16 mouse cellular contexts compared by ENCODE assay signal in the genomic region with DNA sequence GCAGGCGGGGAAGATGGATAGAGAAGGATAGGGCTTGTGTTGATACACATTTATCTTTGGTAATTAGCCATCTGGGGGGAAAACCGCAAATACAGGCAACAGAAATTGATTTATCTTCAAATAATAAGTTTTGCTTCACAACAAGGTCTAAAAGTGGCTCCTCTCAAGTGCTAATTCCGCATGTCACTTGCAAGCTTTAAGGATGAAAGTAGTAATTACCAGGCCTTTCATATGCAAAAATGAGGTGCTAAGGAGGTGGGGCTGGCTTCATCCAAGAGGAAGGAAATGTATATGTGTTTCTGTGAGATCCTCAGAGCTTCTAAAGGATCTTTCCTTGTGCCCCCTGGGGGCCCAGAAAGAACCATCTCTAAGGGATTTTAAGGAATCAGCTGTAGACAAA.
"Had no signal": no experiment of that assay in that cellular context is flagged by ENCODE, and none has a peak within 500 bp of the region (broad histone marks: within the 10 kb centered on the region; RNA-seq: fewer than 3 reads in every experiment).

No protein-coding gene starts in this region.

- H3K4me3 ChIP-seq: limb, embryonic 12.5 days; liver, embryonic 13.5 days; lung, embryonic 15.5 days; megakaryocyte, embryonic 14.5 days; midbrain, embryonic 12.5 days; neural tube, embryonic 12.5 days had no signal

- ATAC-seq: liver, postnatal 0 days had no signal

- H3K4me1 ChIP-seq: liver, embryonic 13.5 days; lung, embryonic 15.5 days; megakaryocyte, embryonic 14.5 days had no signal

- H3K36me3 ChIP-seq: limb, embryonic 12.5 days; liver, embryonic 13.5 days; lung, embryonic 15.5 days; midbrain, embryonic 12.5 days; neural tube, embryonic 12.5 days had no signal

- H3K4me2 ChIP-seq: limb, embryonic 12.5 days; liver, embryonic 13.5 days; lung, embryonic 15.5 days; midbrain, embryonic 12.5 days; neural tube, embryonic 12.5 days had no signal

- H3K27me3 ChIP-seq: limb, embryonic 12.5 days; liver, embryonic 13.5 days; lung, embryonic 15.5 days; megakaryocyte, embryonic 14.5 days; midbrain, embryonic 12.5 days; neural tube, embryonic 12.5 days had no signal

- DNase-seq: kidney, adult 8-10 months; kidney, postnatal 25 days; layer of hippocampus, postnatal 36 days; liver; liver, embryonic 13.5 days; liver, postnatal 0 days; lung, postnatal 14 days; right cerebral cortex, adult 18-20 months; right cerebral cortex, postnatal 25 days; thymus, postnatal 4 days had no signal

- H3K27ac ChIP-seq: limb, embryonic 12.5 days; liver, embryonic 13.5 days; lung, embryonic 15.5 days; macrophage; neural tube, embryonic 12.5 days had no signal

- H3K9me3 ChIP-seq: limb, embryonic 12.5 days; liver, embryonic 13.5 days; lung, embryonic 15.5 days; midbrain, embryonic 12.5 days; neural tube, embryonic 12.5 days had no signal

- H3K9ac ChIP-seq: limb, embryonic 12.5 days; liver, embryonic 13.5 days; liver, postnatal 0 days; lung, embryonic 15.5 days; midbrain, embryonic 12.5 days; neural tube, embryonic 12.5 days had no signal
